ENCODE assay signal across 9 mouse cellular contexts in the genomic region with DNA sequence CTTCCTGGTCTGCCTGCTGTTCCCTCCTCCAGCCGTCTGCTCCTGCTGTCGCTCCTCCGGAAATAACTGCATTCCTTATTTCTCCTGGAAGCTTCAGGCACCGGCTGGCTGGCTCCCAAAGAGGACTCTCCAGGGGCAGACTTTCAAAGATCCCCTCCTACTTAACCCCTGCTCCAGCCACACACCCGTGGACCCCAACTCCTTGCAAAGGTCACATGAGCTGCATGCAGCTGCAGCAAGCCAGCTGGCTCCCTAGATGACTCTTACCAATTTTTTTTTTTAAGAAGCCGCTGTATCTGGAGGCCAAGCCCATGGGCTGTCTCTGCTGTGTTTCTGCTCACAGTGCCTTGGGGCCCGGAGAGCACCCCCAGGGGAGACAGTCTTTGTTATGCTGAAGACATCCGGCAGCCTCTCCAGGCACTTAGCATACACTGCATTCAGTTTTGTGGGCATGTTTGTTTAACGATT. TPM values are rescaled to one million over a fixed set of nuclear protein-coding genes. Genes with fewer than 3 reads are reported as not detected.
A peak's percentile ranks its signal among the peaks of the same experiment; 100 is the strongest.
DNase-seq lines count a peak whose midpoint lies in the region; ATAC-seq lines count a peak whose summit lies in the region.
"Had no signal": no experiment of that assay in that cellular context is flagged by ENCODE, and none has a peak within 500 bp of the region (broad histone marks: within the 10 kb centered on the region; RNA-seq: fewer than 3 reads in every experiment).

No protein-coding gene starts in this region.

- WGBS in kidney, embryonic 14.5 days, result 3% methylated on average over 9 of the region's 9 CpGs

- H3K27ac ChIP-seq in kidney, embryonic 14.5 days (ENCODE audit: low read depth, low read length), result no peak overlapping the region

- no peaks in the 10 kb centered on the region for H3K9me3 ChIP-seq in kidney, embryonic 14.5 days (ENCODE audit: control insufficient read depth, low read length)

- DNase-seq in heart, adult 11 months, result peak; percentile 95
- no peak for DNase-seq in heart, postnatal 25 days (ENCODE audit: low spot score)
- DNase-seq in R1 (ENCODE audit: low read depth, low spot score), result peak; percentile 97
- peak; percentile 26 to 32 for DNase-seq in heart, adult 9 months (ENCODE audit: low spot score in 2 of 2)
- peak; percentile 55 to 76 for DNase-seq in lung, postnatal 4 days
- peak; percentile 70 for DNase-seq in telencephalon, adult 2 months (ENCODE audit: low read depth, low spot score)
- no peak for DNase-seq in adrenal gland, postnatal 36 days

- no peak overlapping the region for H3K4me3 ChIP-seq in kidney, embryonic 14.5 days (ENCODE audit: low read length)

- no peak overlapping the region for H3K4me2 ChIP-seq in kidney, embryonic 14.5 days (replicated peaks; ENCODE audit: low read depth, low read length)

- intact Hi-C loops in heart, postnatal 25 days (cut with DNase I), result loop anchor here (2.0 kb wide), 1 partner anchor 128 kb away; no protein-coding TSS in a partner anchor

- no peaks in the 10 kb centered on the region for H3K36me3 ChIP-seq in kidney, embryonic 14.5 days (ENCODE audit: control insufficient read depth, insufficient read depth, low read length)

- peak; percentile 8; the same call in 1 of the 2 replicates for ATAC-seq in kidney, embryonic 14.5 days (ENCODE audit: low FRiP score, low TSS enrichment)

- H3K4me1 ChIP-seq in kidney, embryonic 14.5 days (ENCODE audit: control insufficient read depth, insufficient read depth, low read length), result peaks cover 36% of the 10 kb centered on the region

- H3K27me3 ChIP-seq in kidney, embryonic 14.5 days (ENCODE audit: control insufficient read depth, insufficient read depth, low read length), result 0 out of 2 replicates have a peak, but pooled peaks cover 5% of the 10 kb centered on the region

- no peak overlapping the region for H3K9ac ChIP-seq in kidney, embryonic 14.5 days (ENCODE audit: low read depth, low read length)

RNA-seq across cellular contexts. Expression of a gene that starts 8.9 kb away (rescaled TPM):
- total RNA-seq in heart, postnatal 25 days (2021), result 1 to 10 TPM in 1 of 2 experiments, under 1 TPM in 1; 0.78 to 1.0 TPM
- polyA plus RNA-seq in kidney, embryonic 14.5 days (2014; fragmentation: Nextera tagmentation; extraction: Ambion mirVana), result 2.2 and 3.2 TPM in 2 replicates
- under 1 TPM; 0.33 to 0.53 TPM for total RNA-seq in adrenal gland, postnatal 36 days (2021)
- total RNA-seq: MEL had no signal

Comparison
In these comparisons a context has a peak if more than half of its experiments do, and no peak if none do; other contexts are left out.
1. DNase-seq: peak in heart, adult 11 months (single experiment), R1 (single experiment), heart, adult 9 months (2 of 2), lung, postnatal 4 days (2 of 2) and telencephalon, adult 2 months (single experiment); none in heart, postnatal 25 days (single experiment) and adrenal gland, postnatal 36 days (0 of 2).